Mouse (Mus musculus): ENCODE results near the gene Cpm. TPM values are rescaled to one million over a fixed set of nuclear protein-coding genes. Genes with fewer than 3 reads are reported as not detected.

Cpm gene
- polyA plus RNA-seq, 1 experiment from 2014 or later = 3.7 TPM

- Histone ChIP-seq H3K4me2 (ENCODE audit: low read depth, low read length) (no peak overlapping the region), H3K4me1 (ENCODE audit: control insufficient read depth, insufficient read depth, low read length) (peaks cover 23% of the 10 kb centered on the region), H3K4me3 (ENCODE audit: low read length) (no peak overlapping the region), H3K36me3 (ENCODE audit: control insufficient read depth, insufficient read depth) (peaks cover 49% of the 10 kb centered on the region), H3K9me3 (replicated peaks; ENCODE audit: control insufficient read depth, low read length) (no peaks in the 10 kb centered on the region), H3K27me3 (ENCODE audit: control insufficient read depth, insufficient read depth, low read length) (no peaks in the 10 kb centered on the region), H3K9ac (ENCODE audit: low read length) (no peak overlapping the region), H3K27ac (ENCODE audit: low read length) (no peak overlapping the region)
- no peak for ATAC-seq (replicated peaks; ENCODE audit: extremely low read depth, insufficient read depth, low FRiP score)
- WGBS = 95% methylated on average over 6 of the region's 6 CpGs
These were observed 75.7 kb downstream of the Cpm start for GRCm38 (mm10) chr10:117704964-117705335.

GRCm38 (mm10) chr10:117705806-117706205 is 76.5 kb downstream of the Cpm start:
- no peak overlapping the region for H3K27ac ChIP-seq (ENCODE audit: low read length)
- H3K4me2 ChIP-seq (ENCODE audit: low read depth, low read length) = no peak overlapping the region
- H3K36me3 ChIP-seq (ENCODE audit: control insufficient read depth, insufficient read depth) = peaks cover 44% of the 10 kb centered on the region
- H3K4me1 ChIP-seq (ENCODE audit: control insufficient read depth, insufficient read depth, low read length) = peaks cover 23% of the 10 kb centered on the region
- no peaks in the 10 kb centered on the region for H3K27me3 ChIP-seq (ENCODE audit: control insufficient read depth, insufficient read depth, low read length)
- no peak for ATAC-seq (replicated peaks; ENCODE audit: extremely low read depth, insufficient read depth, low FRiP score)
- H3K9ac ChIP-seq (ENCODE audit: low read length) = no peak overlapping the region
- H3K9me3 ChIP-seq (replicated peaks; ENCODE audit: control insufficient read depth, low read length) = no peaks in the 10 kb centered on the region
- no peak overlapping the region for H3K4me3 ChIP-seq (ENCODE audit: low read length)

GRCm38 (mm10) chr10:117706440-117706839 is 77.1 kb downstream of the Cpm start:
- H3K9me3 ChIP-seq (replicated peaks; ENCODE audit: control insufficient read depth, low read length) = no peaks in the 10 kb centered on the region
- ATAC-seq (replicated peaks; ENCODE audit: extremely low read depth, insufficient read depth, low FRiP score) = no peak
- peaks cover 27% of the 10 kb centered on the region for H3K4me1 ChIP-seq (ENCODE audit: control insufficient read depth, insufficient read depth, low read length)
- 69% methylated on average over 6 of the region's 6 CpGs for WGBS
- no peak overlapping the region for H3K9ac ChIP-seq (ENCODE audit: low read length)
- H3K4me3 ChIP-seq (ENCODE audit: low read length) = no peak overlapping the region
- no peaks in the 10 kb centered on the region for H3K27me3 ChIP-seq (ENCODE audit: control insufficient read depth, insufficient read depth, low read length)
- H3K4me2 ChIP-seq (ENCODE audit: low read depth, low read length) = no peak overlapping the region
- H3K36me3 ChIP-seq (ENCODE audit: control insufficient read depth, insufficient read depth) = peaks cover 42% of the 10 kb centered on the region
- no peak overlapping the region for H3K27ac ChIP-seq (ENCODE audit: low read length)

DNA sequence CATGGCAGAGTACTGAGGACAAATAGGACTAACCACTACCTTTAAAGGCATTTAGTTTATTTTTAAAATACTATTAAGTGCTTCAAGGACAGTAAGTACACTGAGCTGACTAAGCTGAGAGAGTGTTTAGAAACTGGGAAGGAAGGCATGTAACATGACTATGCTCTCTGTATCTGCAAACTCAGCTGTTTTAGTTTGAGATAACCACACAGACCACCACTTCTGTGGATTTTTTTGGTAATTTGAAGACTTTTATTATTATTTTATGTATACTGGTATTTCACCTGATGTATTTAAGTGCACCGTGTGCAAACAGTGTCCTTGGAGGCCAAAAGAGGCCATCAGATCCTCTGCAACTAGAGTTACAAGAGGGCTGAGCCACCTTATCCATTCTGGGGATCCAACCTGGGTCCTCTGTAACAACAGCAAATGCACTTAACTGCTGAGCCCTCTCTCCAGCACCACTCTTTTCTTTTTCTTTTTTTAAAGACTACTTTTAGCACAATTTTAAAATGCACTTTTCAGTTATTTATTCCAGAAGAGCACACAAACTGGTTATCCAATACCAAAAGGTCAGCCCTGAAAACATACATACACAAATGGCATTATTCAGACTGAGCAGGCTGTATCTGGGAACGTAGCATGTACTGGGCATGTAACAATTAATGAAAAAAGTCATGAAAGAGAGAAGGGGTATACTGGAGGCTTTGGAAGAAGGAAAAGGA is 78.0 kb downstream of the Cpm start:
- no peak overlapping the region for H3K4me2 ChIP-seq (ENCODE audit: low read depth, low read length)
- H3K27ac ChIP-seq (ENCODE audit: low read length) = peak overlapping the region; percentile 35
- H3K9ac ChIP-seq (ENCODE audit: low read length) = no peak overlapping the region
- no peaks in the 10 kb centered on the region for H3K27me3 ChIP-seq (ENCODE audit: control insufficient read depth, insufficient read depth, low read length)
- no peak for ATAC-seq (replicated peaks; ENCODE audit: extremely low read depth, insufficient read depth, low FRiP score)
- H3K9me3 ChIP-seq (replicated peaks; ENCODE audit: control insufficient read depth, low read length) = no peaks in the 10 kb centered on the region
- peaks cover 27% of the 10 kb centered on the region for H3K4me1 ChIP-seq (ENCODE audit: control insufficient read depth, insufficient read depth, low read length)
- 90% methylated on average over 2 of the region's 2 CpGs for WGBS
- H3K36me3 ChIP-seq (ENCODE audit: control insufficient read depth, insufficient read depth) = peaks cover 35% of the 10 kb centered on the region
- no peak overlapping the region for H3K4me3 ChIP-seq (ENCODE audit: low read length)

- WGBS = 95% methylated on average over 2 of the region's 2 CpGs
- peaks cover 27% of the 10 kb centered on the region for H3K4me1 ChIP-seq (ENCODE audit: control insufficient read depth, insufficient read depth, low read length)
- ATAC-seq (replicated peaks; ENCODE audit: extremely low read depth, insufficient read depth, low FRiP score) = no peak
- H3K4me2 ChIP-seq (ENCODE audit: low read depth, low read length) = no peak overlapping the region
- H3K27me3 ChIP-seq (ENCODE audit: control insufficient read depth, insufficient read depth, low read length) = no peaks in the 10 kb centered on the region
- no peaks in the 10 kb centered on the region for H3K9me3 ChIP-seq (replicated peaks; ENCODE audit: control insufficient read depth, low read length)
- no peak overlapping the region for H3K27ac ChIP-seq (ENCODE audit: low read length)
- H3K4me3 ChIP-seq (ENCODE audit: low read length) = peak overlapping the region; percentile 84; the same call in 1 of the 2 replicates
- peaks cover 29% of the 10 kb centered on the region for H3K36me3 ChIP-seq (ENCODE audit: control insufficient read depth, insufficient read depth)
- no peak overlapping the region for H3K9ac ChIP-seq (ENCODE audit: low read length)
These were observed 79.1 kb downstream of the Cpm start for GRCm38 (mm10) chr10:117708376-117708775.

DNA sequence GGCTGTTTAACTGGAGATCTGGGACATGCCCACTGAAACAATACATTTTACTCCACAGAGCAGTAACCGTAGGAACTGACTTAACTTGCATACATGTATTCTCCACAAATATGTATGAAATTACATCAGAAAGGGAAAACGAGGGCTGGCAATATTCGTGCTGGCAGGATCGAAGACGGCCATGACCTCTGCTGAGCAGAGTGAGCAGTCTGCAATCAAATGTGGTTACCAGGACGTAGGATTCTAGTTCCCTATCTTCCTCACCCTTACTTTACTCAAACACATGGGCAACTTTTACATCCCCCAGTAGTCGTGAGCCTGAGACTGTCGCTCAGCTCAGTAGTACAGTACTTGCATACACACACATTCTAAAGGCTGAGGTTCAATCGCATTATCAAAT is 79.6 kb downstream of the Cpm start:
- H3K36me3 ChIP-seq (ENCODE audit: control insufficient read depth, insufficient read depth) = peaks cover 27% of the 10 kb centered on the region
- 75% methylated on average over 9 of the region's 9 CpGs for WGBS
- peaks cover 27% of the 10 kb centered on the region for H3K4me1 ChIP-seq (ENCODE audit: control insufficient read depth, insufficient read depth, low read length)
- no peaks in the 10 kb centered on the region for H3K9me3 ChIP-seq (replicated peaks; ENCODE audit: control insufficient read depth, low read length)
- ATAC-seq (replicated peaks; ENCODE audit: extremely low read depth, insufficient read depth, low FRiP score) = no peak
- H3K4me3 ChIP-seq (ENCODE audit: low read length) = peak overlapping the region; percentile 84
- no peak overlapping the region; the same call in 1 of the 2 replicates for H3K27ac ChIP-seq (ENCODE audit: low read length)
- H3K27me3 ChIP-seq (ENCODE audit: control insufficient read depth, insufficient read depth, low read length) = no peaks in the 10 kb centered on the region
- H3K9ac ChIP-seq (ENCODE audit: low read length) = peak overlapping the region; percentile 99
- H3K4me2 ChIP-seq (ENCODE audit: low read depth, low read length) = peak overlapping the region; percentile 71

DNA sequence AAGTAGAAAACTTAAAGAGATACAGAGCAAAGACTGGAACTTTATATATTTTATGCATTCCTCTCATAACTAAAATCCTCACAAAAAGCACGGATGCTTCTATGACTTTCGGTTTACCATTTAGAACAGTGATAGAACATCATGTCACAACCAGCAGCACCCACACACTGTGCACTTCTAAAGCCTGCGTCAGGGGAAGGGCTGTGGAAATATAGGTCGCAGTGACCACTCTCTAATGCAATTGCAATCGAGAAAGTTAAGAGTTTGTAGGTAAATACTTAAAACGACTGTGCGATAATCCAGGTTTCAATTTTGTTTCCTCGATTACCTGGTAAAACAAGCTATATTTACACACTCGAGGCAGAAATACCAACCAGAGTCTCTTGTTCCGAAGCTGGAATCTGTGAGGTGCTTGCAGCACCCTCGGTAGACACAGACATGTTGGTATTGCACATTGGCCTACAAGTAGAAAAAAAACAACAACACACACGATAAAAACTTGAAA is 80.1 kb downstream of the Cpm start:
- WGBS = 31% methylated on average over 12 of the region's 12 CpGs
- no peak for ATAC-seq (replicated peaks; ENCODE audit: extremely low read depth, insufficient read depth, low FRiP score)
- Histone ChIP-seq H3K36me3 (ENCODE audit: control insufficient read depth, insufficient read depth) (peaks cover 26% of the 10 kb centered on the region), H3K27ac (ENCODE audit: low read length) (peak overlapping the region; percentile 97), H3K27me3 (ENCODE audit: control insufficient read depth, insufficient read depth, low read length) (no peaks in the 10 kb centered on the region), H3K9me3 (replicated peaks; ENCODE audit: control insufficient read depth, low read length) (no peaks in the 10 kb centered on the region), H3K9ac (ENCODE audit: low read length) (peak overlapping the region; percentile 99), H3K4me3 (ENCODE audit: low read length) (peak overlapping the region; percentile 84), H3K4me1 (ENCODE audit: control insufficient read depth, insufficient read depth, low read length) (peaks cover 27% of the 10 kb centered on the region), H3K4me2 (ENCODE audit: low read depth, low read length) (peak overlapping the region; percentile 71)

- H3K27me3 ChIP-seq (ENCODE audit: control insufficient read depth, insufficient read depth, low read length) = no peaks in the 10 kb centered on the region
- peak overlapping the region; percentile 97 for H3K27ac ChIP-seq (ENCODE audit: low read length)
- peak overlapping the region; percentile 84 for H3K4me3 ChIP-seq (ENCODE audit: low read length)
- WGBS = under 1% methylated on average over 65 of the region's 71 CpGs
- peaks cover 20% of the 10 kb centered on the region for H3K36me3 ChIP-seq (ENCODE audit: control insufficient read depth, insufficient read depth)
- H3K4me1 ChIP-seq (ENCODE audit: control insufficient read depth, insufficient read depth, low read length) = peaks cover 27% of the 10 kb centered on the region
- H3K4me2 ChIP-seq (ENCODE audit: low read depth, low read length) = peak overlapping the region; percentile 71
- no peaks in the 10 kb centered on the region for H3K9me3 ChIP-seq (replicated peaks; ENCODE audit: control insufficient read depth, low read length)
- peak; percentile 79 for ATAC-seq (replicated peaks; ENCODE audit: extremely low read depth, insufficient read depth, low FRiP score)
- peak overlapping the region; percentile 99 for H3K9ac ChIP-seq (ENCODE audit: low read length)
These were observed 80.8 kb downstream of the Cpm start for GRCm38 (mm10) chr10:117709930-117710603.

DNA sequence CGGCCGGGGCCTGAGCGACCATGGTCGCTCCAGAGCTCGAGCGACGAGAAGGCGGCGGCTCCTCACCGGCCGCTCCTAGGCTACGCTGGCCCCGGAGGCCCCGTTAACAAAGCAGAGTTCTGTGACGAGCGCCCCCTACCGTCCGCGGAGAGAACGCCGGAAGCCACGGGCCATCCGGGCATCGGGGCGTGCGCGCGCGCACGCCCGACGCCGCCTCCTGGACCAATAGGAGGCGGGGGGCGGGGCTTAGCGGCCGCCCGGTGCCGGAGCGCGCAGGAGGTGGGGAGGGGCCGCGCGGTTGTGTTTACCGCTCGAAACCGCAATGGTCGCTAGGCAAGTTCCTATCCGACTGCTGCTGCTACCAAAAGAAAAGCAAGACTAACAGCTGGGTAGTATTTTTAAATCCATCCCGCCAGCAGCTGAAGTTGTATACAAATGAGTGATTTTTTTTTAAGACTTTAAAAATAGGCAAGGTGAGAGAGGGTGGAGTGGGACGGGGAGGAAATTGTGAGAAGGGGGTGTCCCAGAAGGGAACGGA is 81.4 kb downstream of the Cpm start, which contains the start of gene Mdm2:
TSS of gene Mdm2 (minus strand) at position 155 of the 538 bp plus-strand sequence.
- WGBS = under 1% methylated on average over 52 of the region's 52 CpGs
- peak within 1 kb of the TSS; percentile 97 for H3K27ac ChIP-seq (ENCODE audit: low read length)
- H3K4me2 ChIP-seq (ENCODE audit: low read depth, low read length) = peak within 1 kb of the TSS; percentile 71
- peak within 1 kb of the TSS; percentile 84 for H3K4me3 ChIP-seq (ENCODE audit: low read length)
- no peaks in the 10 kb centered on the region for H3K27me3 ChIP-seq (ENCODE audit: control insufficient read depth, insufficient read depth, low read length)
- H3K9me3 ChIP-seq (replicated peaks; ENCODE audit: control insufficient read depth, low read length) = no peaks in the 10 kb centered on the region
- ATAC-seq (replicated peaks; ENCODE audit: extremely low read depth, insufficient read depth, low FRiP score) = peak; percentile 94
- peak within 1 kb of the TSS; percentile 99 for H3K9ac ChIP-seq (ENCODE audit: low read length)
- peaks cover 27% of the 10 kb centered on the region for H3K4me1 ChIP-seq (ENCODE audit: control insufficient read depth, insufficient read depth, low read length)
- H3K36me3 ChIP-seq (ENCODE audit: control insufficient read depth, insufficient read depth) = peaks cover 15% of the 10 kb centered on the region
